Mouse (Mus musculus) hindbrain, embryonic 16.5 days (tissue): ENCODE results near the gene Rrh. TPM values are rescaled to one million over a fixed set of nuclear protein-coding genes. Genes with fewer than 3 reads are reported as not detected.

Source experiments
- ATAC-seq: fragments of 200-750 bp; cut with Nextera tagmentation; 2 replicates; pipeline ENCODE4 v1.8.0; 2017; ENCODE audit warnings: moderate TSS enrichment, moderate library complexity
- H3K27ac ChIP-seq: fragments of 300-500 bp; sonication (generic); 2 replicates; pipeline ENCODE4 v1.5.1; 2014; ENCODE audit warnings: low read depth, mild to moderate bottlenecking, control low read depth, low read length, moderate library complexity
- H3K27me3 ChIP-seq: fragments of 300-500 bp; sonication (generic); replicated peaks from 2 replicates; pipeline ENCODE4 v1.6.1; 2014; ENCODE audit warnings: low read length; ENCODE audit not compliant: control insufficient read depth, insufficient read depth
- H3K36me3 ChIP-seq: fragments of 300-500 bp; sonication (generic); 2 replicates; pipeline ENCODE4 v1.6.1; 2014; ENCODE audit warnings: mild to moderate bottlenecking, low read length, moderate library complexity, mixed read lengths; ENCODE audit not compliant: control insufficient read depth, insufficient read depth
- H3K4me1 ChIP-seq: fragments of 300-500 bp; sonication (generic); 2 replicates; pipeline ENCODE4 v1.6.1; 2014; ENCODE audit warnings: low read depth, low read length; ENCODE audit not compliant: control insufficient read depth, insufficient read depth
- H3K4me2 ChIP-seq: fragments of 300-500 bp; sonication (generic); 2 replicates; pipeline ENCODE4 v1.6.1; 2014; ENCODE audit warnings: mild to moderate bottlenecking, low read length, control low read depth, moderate library complexity
- H3K4me3 ChIP-seq: fragments of 300-500 bp; sonication (generic); 2 replicates; pipeline ENCODE4 v1.5.1; 2014; ENCODE audit warnings: mild to moderate bottlenecking, low read length, control low read depth, moderate library complexity
- H3K9ac ChIP-seq: fragments of 300-500 bp; sonication (generic); 2 replicates; pipeline ENCODE4 v1.6.1; 2014; ENCODE audit warnings: low read depth, mild to moderate bottlenecking, control low read depth, low read length, moderate library complexity
- H3K9me3 ChIP-seq: fragments of 300-500 bp; sonication (generic); 2 replicates; pipeline ENCODE4 v1.6.1; 2014; ENCODE audit warnings: mild to moderate bottlenecking, low read length, moderate library complexity; ENCODE audit not compliant: control insufficient read depth
- WGBS: fragments of 180-500 bp; shearing (Covaris S2); extraction: QIAGEN DNeasy Blood & Tissue Kit; methylation state at CpG from one replicate; pipeline ENCODE4 v1.1.7; 2014; 5-methylcytosine and 5-hydroxymethylcytosine counted together
- polyA plus RNA-seq: library from polyadenylated mRNA; unstranded; fragments of >200 nt; fragmentation: Nextera tagmentation; extraction: Ambion mirVana; gene quantifications from 2 replicates; pipeline ENCODE4 v1.2.1, GENCODE M21; 2015

Rrh gene
- polyA plus RNA-seq, 1 experiment from 2014 or later = 0.18 TPM

DNA sequence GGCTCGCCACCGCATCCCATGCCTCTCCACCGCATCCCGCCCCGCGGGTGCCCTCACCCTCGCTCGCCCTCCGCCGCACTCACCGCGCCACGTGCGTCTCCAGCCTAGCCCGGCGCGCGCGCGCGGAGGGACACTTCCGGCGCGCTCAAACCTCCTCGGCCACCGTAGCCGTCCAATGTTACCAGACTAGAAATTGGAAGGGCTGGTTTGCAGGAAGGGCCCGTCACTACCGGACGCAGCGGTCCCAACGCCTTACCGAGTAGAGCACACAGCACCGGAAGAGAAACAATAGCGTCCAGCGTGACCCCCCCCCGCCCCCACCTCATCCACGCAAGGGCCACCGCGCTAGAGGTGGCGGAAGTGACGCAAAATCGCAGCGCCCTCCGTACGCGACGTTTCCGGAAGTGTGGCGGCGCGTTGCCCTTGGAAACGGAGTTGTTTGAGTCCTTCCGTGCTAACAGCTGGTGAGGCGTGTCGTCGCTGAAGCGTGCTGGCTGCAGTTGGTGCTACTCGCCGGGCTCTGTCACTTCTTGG lies 8.7 kb upstream of the Rrh start, which contains the start of gene Gar1:
Gene Gar1 (minus strand): TSS at position 362 of the 534 bp plus-strand sequence.
- no peaks in the 10 kb centered on the region for H3K27me3 ChIP-seq
- H3K4me2 ChIP-seq = peak within 1 kb of the TSS; percentile 75
- H3K36me3 ChIP-seq = peaks cover 5% of the 10 kb centered on the region; the same call in 1 of the 2 replicates
- H3K27ac ChIP-seq = peak within 1 kb of the TSS; percentile 89
- H3K4me3 ChIP-seq = peak within 1 kb of the TSS; percentile 85
- peak within 1 kb of the TSS; percentile 69 for H3K9ac ChIP-seq
- peaks cover 9% of the 10 kb centered on the region for H3K4me1 ChIP-seq
- peak; percentile 98 for ATAC-seq
- WGBS = 1% methylated on average over 58 of the region's 60 CpGs
- no peaks in the 10 kb centered on the region for H3K9me3 ChIP-seq

DNA sequence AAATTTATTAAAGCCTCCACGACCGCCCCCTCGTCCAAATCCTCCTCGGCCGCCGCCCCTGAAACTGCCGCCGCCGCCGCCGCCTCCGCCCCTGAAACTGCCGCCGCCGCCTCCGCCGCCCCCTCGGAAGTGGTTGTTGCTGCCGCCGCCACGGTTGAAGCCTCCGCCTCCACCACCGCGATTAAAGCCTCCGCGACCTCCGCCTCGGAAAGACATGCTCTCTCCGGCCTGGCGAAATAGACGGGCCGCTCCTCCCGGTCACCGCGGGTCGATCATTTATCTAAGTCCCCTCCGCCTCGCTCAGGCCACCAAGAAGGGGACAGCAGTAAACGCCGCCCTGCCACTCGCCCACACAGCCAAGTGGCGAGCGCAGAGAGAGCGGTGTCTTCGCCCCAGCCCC lies 8.2 kb upstream of the Rrh start:
- H3K4me1 ChIP-seq = peaks cover 9% of the 10 kb centered on the region
- H3K9me3 ChIP-seq = no peaks in the 10 kb centered on the region
- H3K4me2 ChIP-seq = peak overlapping the region; percentile 58
- H3K36me3 ChIP-seq = peaks cover 9% of the 10 kb centered on the region; the same call in 1 of the 2 replicates
- under 1% methylated on average over 44 of the region's 45 CpGs for WGBS
- H3K9ac ChIP-seq = peak overlapping the region; percentile 69
- H3K27ac ChIP-seq = peak overlapping the region; percentile 89
- H3K4me3 ChIP-seq = peak overlapping the region; percentile 85
- no peak for ATAC-seq
- H3K27me3 ChIP-seq = no peaks in the 10 kb centered on the region

DNA sequence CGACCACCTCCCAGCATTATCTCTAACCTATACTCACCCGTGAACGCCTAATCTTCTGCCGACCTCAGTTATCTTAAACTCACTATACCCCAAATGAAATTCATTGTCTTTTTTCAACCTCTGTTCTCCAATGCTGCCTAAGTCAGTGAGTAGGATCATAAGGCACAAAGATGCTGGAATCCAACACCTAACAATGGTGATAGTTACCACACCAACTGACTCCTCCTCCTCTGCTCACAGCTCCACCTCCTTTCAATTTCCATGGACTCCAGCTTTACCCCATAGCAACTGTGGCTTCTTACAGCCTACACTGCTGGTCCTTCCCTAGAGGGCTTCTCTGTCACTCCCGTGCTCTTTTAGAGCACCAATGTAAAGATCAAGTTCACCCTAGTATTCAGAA lies 5.3 kb upstream of the Rrh start:
- WGBS = 97% methylated on average over 5 of the region's 5 CpGs
- no peak overlapping the region for H3K4me3 ChIP-seq
- peaks cover 28% of the 10 kb centered on the region for H3K36me3 ChIP-seq

DNA sequence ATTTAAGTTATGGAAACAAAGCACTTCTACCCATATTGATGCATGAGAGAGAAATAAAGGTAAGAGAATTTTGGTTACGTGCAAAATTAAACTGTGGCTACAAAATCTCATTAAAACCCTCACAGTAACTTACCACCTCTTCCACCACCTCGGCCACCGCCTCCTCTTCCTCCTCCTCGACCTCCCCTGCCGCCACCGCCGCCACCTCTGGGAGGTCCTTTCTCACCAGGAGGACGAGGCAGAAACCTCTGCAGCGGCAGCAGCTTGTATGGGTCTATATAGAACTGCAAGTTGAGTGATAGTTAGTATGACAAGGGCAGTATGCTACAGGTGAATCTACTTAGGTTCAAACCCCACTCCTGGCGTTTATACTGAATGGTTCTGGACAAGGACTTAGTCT lies 4.3 kb upstream of the Rrh start:
- Histone ChIP-seq H3K4me2 (no peak overlapping the region), H3K4me1 (peaks cover 9% of the 10 kb centered on the region), H3K4me3 (no peak overlapping the region), H3K9me3 (no peaks in the 10 kb centered on the region), H3K27me3 (no peaks in the 10 kb centered on the region), H3K27ac (no peak overlapping the region), H3K36me3 (peaks cover 31% of the 10 kb centered on the region), H3K9ac (no peak overlapping the region)
- WGBS = 90% methylated on average over 10 of the region's 10 CpGs
- no peak for ATAC-seq

More for the DNA sequence above, 5.3 kb upstream of the Rrh start:
- no peak overlapping the region for H3K9ac ChIP-seq
- H3K4me2 ChIP-seq = no peak overlapping the region
- H3K9me3 ChIP-seq = no peaks in the 10 kb centered on the region
- no peak for ATAC-seq
- H3K4me1 ChIP-seq = peaks cover 9% of the 10 kb centered on the region
- no peaks in the 10 kb centered on the region for H3K27me3 ChIP-seq
- no peak overlapping the region for H3K27ac ChIP-seq

DNA sequence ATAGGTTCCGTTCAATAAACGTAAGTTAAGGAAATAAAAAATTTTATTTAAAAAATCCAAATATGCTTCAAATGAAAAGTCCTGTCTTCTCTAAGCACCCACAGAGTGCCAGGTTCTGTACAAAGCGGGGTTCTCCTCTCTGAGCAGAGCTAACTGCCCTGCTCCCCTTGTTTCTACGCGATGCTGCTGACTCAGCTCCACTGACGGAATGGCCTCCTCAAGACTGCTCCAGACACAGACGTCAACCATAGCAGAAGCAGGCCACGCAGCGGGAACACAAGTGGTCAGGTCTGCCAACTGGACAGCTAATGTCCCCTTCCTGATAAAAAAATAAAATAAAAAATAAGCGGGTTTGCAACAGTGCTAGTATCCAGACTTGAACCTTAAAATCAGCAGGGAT lies 2.5 kb upstream of the Rrh start:
- ATAC-seq = no peak
- H3K27ac ChIP-seq = no peak overlapping the region
- peaks cover 31% of the 10 kb centered on the region for H3K36me3 ChIP-seq
- H3K4me1 ChIP-seq = peaks cover 6% of the 10 kb centered on the region
- H3K4me2 ChIP-seq = no peak overlapping the region
- no peaks in the 10 kb centered on the region for H3K9me3 ChIP-seq
- H3K27me3 ChIP-seq = no peaks in the 10 kb centered on the region
- H3K9ac ChIP-seq = no peak overlapping the region
- WGBS = 94% methylated on average over 10 of the region's 10 CpGs
- no peak overlapping the region for H3K4me3 ChIP-seq

DNA sequence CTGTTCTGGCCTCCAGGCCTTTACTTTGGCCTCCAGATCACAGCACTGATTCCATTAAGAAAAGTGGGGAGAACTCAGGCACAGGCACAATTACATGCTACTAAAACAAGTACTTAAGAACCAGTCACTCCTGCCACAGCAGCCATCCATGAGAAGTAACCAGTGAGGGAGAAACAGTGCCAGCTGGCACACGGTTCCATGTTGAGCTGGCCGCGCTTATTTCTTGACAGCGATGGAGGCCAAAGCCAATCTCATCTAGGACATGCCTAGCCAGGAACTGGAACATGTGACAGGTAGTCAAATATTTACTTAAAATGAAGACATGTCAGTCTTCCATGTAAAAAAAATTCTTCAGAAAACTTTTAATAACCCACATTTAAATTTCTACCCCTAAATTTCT lies 1.8 kb upstream of the Rrh start:
- Histone ChIP-seq H3K9ac (no peak overlapping the region), H3K4me3 (no peak overlapping the region), H3K27ac (no peak overlapping the region), H3K9me3 (no peaks in the 10 kb centered on the region), H3K4me1 (no peaks in the 10 kb centered on the region), H3K27me3 (no peaks in the 10 kb centered on the region), H3K36me3 (peaks cover 31% of the 10 kb centered on the region), H3K4me2 (no peak overlapping the region)
- WGBS = 79% methylated on average over 4 of the region's 4 CpGs
- no peak for ATAC-seq

DNA sequence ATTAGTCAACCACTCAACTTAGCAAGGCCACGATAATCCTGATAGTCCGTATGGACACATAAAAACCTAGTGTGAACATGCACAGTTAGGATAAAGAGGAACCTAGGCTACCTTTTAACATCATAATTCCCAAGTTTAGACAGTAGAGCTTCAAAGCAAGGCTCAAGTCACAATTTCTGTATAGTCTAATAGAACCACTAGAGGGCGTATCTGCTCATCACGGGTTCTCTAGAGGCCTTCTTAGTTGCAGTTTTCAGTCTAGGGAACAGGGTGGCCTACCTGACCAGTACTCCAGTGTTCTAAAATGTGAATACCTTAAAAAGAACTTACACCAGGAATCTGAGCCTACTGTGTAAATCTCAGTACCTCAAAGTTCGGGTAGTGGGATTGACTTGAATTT lies 906 bp upstream of the Rrh start:
- Histone ChIP-seq H3K4me2 (no peak overlapping the region), H3K36me3 (peaks cover 31% of the 10 kb centered on the region), H3K9ac (no peak overlapping the region), H3K27ac (no peak overlapping the region), H3K4me3 (no peak overlapping the region), H3K4me1 (no peaks in the 10 kb centered on the region), H3K9me3 (no peaks in the 10 kb centered on the region), H3K27me3 (no peaks in the 10 kb centered on the region)
- no peak; the same call in 1 of the 2 replicates for ATAC-seq
- WGBS = 52% methylated on average over 5 of the region's 5 CpGs

DNA sequence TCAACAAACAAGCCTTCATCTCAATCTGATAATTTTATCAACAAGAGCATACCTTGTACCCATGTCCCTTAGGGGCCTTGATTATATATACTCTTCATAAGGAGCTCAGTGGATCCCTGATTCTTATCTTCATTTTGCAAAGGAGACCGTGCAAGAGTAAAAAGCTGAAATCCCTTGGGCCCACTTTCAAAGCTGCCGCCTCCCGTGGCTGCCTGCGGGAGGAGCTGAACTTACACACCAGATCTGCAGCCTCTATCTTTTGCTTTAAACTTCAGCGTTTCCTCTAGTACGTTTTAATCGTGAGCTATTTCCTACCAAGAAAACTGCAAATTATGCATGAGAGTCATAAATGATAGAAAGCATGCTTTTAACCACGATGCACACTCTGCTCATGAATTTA lies 651 bp downstream of the Rrh start:
- Histone ChIP-seq H3K4me3 (no peak overlapping the region), H3K36me3 (peaks cover 30% of the 10 kb centered on the region), H3K4me1 (no peaks in the 10 kb centered on the region), H3K27me3 (no peaks in the 10 kb centered on the region), H3K27ac (no peak overlapping the region), H3K9ac (no peak overlapping the region), H3K9me3 (no peaks in the 10 kb centered on the region), H3K4me2 (no peak overlapping the region)
- 77% methylated on average over 8 of the region's 8 CpGs for WGBS
- no peak for ATAC-seq

DNA sequence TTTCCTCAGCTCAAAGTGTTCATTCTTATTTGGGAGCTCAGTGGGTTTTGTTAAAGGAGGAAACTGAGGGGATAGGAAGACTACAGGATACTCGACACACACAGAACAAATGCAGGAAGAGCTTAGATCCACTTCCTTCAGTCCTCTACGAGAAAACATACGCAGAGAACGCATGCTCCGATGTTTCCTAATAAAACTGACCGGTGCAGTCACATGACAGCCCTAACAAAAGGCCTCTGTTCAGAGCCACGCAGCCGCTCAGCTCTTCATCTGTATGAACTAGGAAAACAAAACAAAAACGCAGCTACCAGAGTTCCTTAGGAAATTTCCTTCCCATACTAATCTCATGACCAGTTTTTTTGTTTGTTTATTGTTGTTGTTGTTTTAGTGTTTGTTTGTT lies 1.5 kb downstream of the Rrh start:
- Histone ChIP-seq H3K27me3 (no peaks in the 10 kb centered on the region), H3K4me3 (no peak overlapping the region), H3K36me3 (peaks cover 23% of the 10 kb centered on the region), H3K9ac (no peak overlapping the region), H3K4me1 (no peaks in the 10 kb centered on the region), H3K27ac (no peak overlapping the region), H3K9me3 (no peaks in the 10 kb centered on the region), H3K4me2 (no peak overlapping the region)
- no peak for ATAC-seq
- WGBS = 56% methylated on average over 9 of the region's 9 CpGs

DNA sequence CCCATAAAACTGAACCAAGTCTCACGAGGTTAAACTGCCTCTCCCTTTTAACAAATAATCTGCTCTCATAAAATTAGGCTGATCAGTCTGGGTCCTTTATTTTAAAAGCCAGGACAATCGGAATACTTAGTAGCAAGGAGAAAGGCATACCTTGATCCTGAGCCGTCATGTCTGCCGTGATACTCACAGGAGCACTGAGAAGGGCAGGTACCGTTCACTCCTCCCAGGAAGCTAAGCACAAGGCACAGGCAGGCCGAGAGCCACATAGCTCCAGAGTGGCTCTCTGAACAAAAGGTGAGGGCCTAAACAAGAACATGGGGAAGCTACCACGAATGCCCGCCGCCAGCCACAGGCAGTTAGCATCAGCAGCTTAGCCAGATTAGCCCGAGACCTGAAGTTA lies 18.6 kb downstream of the Rrh start, which contains the start of gene Lrit3:
Gene Lrit3 (minus strand): TSS at position 266 of the 400 bp plus-strand sequence.
- Histone ChIP-seq H3K4me2 (no peak within 1 kb of the TSS), H3K4me1 (no peaks in the 10 kb centered on the region), H3K36me3 (no peaks in the 10 kb centered on the region), H3K9ac (no peak within 1 kb of the TSS), H3K4me3 (no peak within 1 kb of the TSS), H3K27me3 (no peaks in the 10 kb centered on the region), H3K9me3 (no peaks in the 10 kb centered on the region), H3K27ac (no peak within 1 kb of the TSS)
- WGBS = 85% methylated on average over 10 of the region's 10 CpGs
- no peak for ATAC-seq
